Mouse (Mus musculus) monocyte, adult 5-6 weeks (primary cell): ENCODE measurements around the gene Foxj1. TPM values are rescaled to one million over a fixed set of nuclear protein-coding genes. Genes with fewer than 3 reads are reported as not detected.

Experiments
- ATAC-seq: fragments of 153-309, 156-312 bp; replicated peaks from 2 replicates; pipeline ENCODE4 v1.8.0; 2017; ENCODE audit warnings: mild to moderate bottlenecking; ENCODE audit not compliant: low TSS enrichment, insufficient number of reproducible peaks, severe bottlenecking, poor library complexity, low FRiP score
- total RNA-seq: library from RNA; stranded (forward); fragments of 200-1000, 200-491, 200-594 nt; gene quantifications from 3 replicates; pipeline ENCODE4 v1.2.3, GENCODE M21; 2017

Gene Foxj1
- total RNA-seq, 1 experiment from 2014 or later, result 0.19 TPM

- ATAC-seq, result no peak
Measured at GRCm38 (mm10) chr11:116351294-116351693, 16.1 kb upstream of the Foxj1 start.

DNA sequence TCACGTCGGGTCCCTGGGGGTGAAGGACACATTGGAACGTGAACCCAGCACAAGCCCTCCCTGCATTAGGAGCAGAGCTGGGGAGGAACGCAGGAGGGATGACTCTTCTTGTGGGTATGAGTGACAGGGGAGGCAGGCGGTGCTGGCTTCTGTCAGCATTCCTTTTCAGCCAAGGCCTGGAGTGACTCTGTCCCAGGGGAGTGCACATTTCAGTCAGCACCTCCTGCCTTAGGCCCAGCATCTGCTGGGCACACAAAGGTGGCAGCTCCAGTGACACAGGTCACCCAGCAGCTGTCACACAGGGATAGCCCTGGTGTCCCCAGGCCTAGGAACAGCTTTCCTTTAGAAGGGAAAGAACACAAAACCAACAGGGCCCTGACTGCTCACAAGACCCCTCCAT is 12.8 kb upstream of the Foxj1 start:
- no peak for ATAC-seq

- no peak for ATAC-seq
Measured at GRCm38 (mm10) chr11:116347012-116347411, 11.8 kb upstream of the Foxj1 start.

GRCm38 (mm10) chr11:116342069-116342791 is 7.0 kb upstream of the Foxj1 start:
- ATAC-seq, result no peak

DNA sequence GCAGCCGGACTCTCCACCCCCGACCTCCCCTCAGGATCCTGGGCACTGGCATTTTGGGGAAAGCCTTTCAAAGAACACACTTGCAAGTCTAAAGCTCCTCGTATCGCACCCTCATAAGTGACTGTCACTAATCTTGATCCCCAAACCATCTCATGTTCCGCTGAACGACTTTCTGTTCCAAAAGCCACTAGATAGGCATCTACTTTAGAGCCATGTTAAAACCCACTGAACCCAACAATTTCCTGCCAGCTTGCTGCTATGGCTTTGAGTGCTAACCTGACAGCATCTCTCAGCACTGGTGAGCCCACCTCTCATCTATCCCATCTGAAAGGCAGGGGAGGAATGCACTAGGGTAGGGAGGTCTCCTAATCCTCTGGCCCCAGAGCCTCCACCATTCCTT is 2.3 kb upstream of the Foxj1 start:
- ATAC-seq, result no peak

DNA sequence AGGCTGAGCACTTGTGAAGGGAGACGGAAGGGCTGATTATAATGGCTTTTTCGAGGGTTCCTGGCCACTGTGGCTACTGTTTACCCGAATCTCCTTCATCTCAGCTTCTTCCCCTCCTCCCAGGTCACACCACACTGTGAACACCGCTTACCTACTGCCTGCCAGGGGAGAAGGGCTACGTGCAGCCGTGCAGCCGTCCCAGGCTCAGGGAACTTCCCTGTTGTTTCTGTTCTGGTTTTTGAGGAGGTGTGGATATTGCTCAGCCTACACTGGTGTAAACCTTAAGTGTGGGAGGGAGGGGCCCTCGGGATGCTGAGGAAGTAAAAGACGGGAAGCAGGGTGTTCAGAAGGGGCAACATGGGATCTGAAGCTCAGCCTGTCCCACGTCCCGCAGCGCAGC is 1.8 kb upstream of the Foxj1 start:
- no peak for ATAC-seq

DNA sequence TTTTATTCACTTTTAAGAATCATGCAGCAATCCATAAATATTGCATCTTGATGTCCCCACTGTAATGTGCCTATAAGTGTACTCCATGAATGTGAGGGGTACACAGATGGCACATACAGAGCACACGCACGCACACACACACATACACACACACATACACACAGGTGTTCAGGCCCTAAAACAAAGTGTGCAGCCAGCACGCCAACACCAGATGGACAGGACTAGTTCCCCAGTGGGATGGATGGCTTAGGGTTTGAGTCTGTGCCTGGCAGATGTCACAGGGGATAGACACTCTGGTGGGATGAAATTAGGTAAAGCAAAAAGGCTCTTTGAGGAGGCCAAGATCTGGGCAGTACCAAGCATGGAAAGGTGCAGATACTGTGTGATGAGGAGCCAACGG is 1.2 kb upstream of the Foxj1 start:
- no peak for ATAC-seq

DNA sequence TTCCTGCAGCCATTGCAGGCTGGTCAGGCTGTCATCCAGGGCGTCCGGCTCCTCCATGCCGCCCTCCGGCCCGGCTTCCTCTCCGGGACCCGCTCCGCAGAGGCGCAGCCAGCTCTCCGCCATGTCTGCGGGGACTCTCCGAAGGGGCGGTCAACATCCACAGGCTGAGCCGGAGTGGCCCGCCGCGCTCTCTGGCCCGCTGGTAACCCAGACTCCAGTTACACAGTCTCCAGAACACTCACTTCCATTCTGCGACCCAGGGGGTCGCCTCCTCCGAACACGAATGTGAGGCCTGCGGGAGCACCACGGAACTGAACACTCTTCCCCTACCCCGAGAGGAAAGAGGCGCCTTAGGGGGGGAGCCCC is 799 bp downstream of the Foxj1 start:
- no peak for ATAC-seq

DNA sequence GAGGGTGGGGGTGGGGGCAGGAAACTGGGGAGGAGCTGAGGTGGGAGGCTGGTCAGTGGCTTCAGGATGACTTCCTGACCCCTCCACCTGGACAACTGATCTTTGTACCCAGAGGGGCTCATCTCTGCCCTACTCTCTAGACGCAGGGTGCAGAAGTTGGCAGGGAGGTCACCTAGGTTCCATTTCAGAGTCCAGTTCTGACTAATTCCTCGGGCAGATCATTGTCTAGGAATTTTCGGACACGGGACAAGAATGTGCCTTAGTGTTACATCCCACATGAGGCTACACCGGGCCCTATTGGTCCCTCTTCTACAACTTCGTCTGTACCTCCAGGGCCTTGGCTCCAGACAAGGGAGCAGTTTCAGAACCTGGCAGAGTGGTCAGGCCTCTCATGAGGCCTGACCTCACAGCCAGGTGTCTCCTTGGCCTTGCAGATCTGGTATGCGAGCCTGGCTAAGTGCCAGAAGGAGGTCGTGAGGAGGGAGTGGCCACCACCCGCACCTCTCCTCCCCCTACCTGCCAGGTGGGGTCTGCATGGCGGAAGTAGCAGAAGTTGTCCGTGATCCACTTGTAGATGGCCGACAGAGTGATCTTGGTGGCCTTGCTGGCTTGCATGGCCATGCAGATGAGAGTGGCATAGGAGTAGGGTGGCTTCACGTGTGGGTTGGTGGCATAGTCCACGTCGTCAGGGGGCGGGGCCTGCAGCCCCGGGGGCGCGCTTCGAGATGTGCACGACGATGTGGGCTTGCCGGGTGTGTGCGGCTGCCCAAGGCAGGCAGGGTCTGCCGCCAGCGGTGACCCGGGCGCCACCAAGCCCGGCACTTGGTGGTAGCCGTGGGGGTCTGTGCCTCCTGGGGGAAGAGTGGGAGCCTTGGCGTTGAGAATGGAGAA is 1.4 kb downstream of the Foxj1 start:
- ATAC-seq, result no peak

DNA sequence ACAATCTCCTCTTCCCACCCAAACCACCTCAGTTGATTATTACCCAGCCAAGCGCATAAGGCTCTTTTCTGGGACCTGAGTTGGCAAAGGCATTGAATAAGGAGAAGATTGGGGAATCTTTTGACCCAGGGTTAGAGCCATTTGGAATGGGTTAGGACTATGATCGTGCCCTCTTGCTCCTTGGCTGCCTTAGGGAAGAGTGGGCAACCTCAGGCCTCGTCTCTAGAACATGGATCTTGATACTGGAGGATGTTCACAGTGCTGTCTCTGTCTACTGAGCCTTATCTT is 2.3 kb downstream of the Foxj1 start:
- no peak for ATAC-seq

GRCm38 (mm10) chr11:116332232-116332982 is 2.8 kb downstream of the Foxj1 start:
- no peak for ATAC-seq

DNA sequence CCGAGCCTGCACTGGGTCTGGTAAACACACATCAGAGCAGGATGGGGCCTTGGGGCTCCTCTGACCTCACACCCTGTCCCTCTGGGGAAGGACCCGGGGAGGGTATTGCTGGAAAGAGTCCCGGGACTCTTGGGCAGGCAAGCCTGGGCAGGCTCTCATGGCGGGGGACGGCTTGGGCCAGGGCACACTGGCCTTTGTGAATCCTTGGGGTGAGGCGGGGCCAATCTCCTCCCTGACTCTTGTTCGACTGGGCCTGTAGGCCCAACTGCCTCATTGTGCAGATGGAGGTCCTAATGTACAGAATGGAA is 5.0 kb downstream of the Foxj1 start:
- no peak for ATAC-seq

DNA sequence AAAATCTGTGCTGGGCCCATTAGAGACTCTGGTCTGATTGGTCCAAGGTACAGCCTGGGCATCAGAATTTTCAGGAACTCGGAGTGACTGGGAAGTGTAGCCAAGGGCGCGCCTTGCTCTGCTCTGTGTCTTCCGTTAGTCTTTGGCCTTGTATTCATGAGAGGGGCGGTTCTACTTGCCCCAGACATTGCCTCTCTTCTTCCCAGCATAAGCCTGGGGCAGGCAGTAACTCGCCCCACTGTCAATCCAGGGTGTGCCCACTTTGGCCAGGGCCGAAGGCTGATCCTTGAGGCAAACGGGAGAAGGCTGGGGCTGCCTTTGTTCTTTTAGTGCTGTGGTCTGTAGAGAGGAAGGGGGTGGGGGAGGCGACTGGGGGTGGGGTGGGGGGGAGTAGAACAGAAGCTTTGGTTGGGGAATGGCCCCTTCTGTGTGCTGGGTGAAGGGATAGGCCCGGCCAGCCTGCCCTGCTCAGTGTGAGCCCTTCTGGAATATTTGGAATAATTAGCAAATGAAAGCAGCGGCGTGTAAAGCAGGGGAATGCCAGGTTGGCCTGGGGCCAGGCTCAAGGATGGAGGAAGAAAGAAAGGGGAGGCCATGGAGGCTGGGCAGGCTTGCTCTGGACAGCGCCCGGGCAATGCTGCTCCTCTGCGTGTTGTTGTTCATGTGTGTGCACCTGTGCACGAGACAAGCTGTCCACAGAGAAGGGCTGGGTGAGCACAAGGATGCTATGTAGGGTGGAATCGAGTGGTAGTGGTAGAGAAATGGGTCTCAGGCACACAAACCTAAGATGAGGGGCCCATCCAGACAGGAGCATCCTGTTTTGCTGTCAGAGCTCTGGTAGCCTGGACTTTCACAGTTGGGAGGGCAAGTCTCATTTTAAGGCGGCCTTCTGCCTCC is 5.6 kb downstream of the Foxj1 start:
- ATAC-seq, result no peak

DNA sequence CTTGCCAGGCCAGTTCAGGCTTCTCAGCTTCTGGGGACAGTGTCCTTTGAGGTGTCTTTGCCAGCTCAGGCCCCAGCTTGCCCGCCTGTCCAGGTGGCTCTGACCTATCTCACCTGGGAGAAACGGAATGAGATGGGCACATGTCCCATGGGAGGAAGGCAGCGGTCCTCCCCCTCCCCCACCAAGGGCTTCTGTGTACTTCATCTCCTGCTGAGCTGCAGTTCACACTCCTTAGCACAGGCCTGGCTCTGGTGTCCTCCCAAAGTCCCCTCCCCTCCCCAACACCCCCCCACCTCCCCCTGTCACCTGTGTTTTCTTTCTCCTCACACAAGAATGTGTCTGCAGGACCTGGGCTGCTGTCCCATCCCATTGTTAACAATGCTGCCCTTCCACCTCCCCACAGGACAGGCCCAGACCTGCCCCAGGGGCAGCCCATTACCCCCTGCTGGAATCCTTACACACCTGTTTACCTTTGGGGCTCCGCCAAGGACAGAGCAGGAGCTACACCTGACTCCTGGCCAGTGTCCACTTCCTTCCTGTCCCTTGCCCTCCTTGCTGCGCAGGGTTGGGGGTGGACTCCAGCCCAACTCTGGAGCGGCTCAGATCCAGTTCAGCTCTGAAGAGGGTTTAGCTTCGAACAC is 8.1 kb downstream of the Foxj1 start:
- ATAC-seq, result no peak

DNA sequence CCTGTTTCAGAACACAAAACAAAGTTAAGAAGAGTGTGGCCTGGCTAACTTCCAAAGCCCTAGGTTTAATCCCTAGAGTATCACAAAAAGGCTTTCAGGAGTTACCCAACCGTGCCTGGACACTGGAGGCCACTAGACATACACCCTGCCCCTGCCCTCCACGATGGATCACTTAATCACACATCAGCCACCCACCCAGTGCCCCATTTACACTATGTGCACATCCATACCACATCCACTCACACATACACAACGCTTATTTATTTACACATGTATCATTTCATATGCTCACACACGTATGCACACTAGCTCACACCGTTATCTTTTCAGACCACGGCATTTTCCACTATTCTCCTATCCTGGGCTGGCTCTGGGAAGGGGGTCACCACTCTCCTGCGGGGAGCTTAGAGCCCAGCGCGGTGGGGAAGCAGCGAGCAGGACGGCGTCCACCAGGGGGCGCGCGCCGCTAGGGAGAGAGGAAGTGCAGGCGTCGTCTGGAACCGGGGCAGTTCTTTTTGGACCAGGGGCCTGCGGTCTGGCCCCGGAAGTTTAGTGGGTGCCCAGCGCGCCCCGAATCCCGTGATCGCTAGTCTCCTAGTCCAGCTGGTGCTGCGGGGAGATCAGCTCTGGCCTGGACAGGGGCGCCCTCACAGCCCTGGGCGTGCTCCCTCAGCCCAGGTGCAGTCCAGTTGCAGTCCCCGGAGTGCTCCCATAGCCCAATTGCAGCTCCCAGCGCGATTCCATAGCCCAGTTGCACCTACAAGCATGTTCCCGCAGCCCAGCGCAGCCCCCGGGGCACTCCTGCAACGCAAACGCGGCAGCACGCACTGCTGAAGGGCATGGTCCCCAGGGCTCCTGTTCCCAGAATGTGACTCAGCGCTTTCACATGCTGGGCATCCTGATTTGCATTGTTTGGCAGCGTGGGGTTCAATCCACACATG is 16.2 kb downstream of the Foxj1 start:
- ATAC-seq, result peak; percentile 89

GRCm38 (mm10) chr11:116312359-116312758 is 22.8 kb downstream of the Foxj1 start:
- no peak for ATAC-seq

GRCm38 (mm10) chr11:116311169-116311568 is 24.0 kb downstream of the Foxj1 start:
- ATAC-seq, result no peak
